Mouse (Mus musculus) ES-Bruce4 (cell line): Measurements from ENCODE around the gene Traf4.

Experiments
- CTCF ChIP-seq: IDR thresholded peaks from one replicate; pipeline ENCODE4 v1.8.1; 2011; ENCODE audit warnings: low read depth, low read length
- EP300 ChIP-seq: IDR thresholded peaks from 2 replicates; pipeline ENCODE4 v1.6.1; 2011; ENCODE audit warnings: low read depth, low read length; ENCODE audit not compliant: insufficient read depth
- POLR2A ChIP-seq: IDR thresholded peaks from one replicate; pipeline ENCODE4 v1.8.1; 2011; ENCODE audit warnings: low read length; ENCODE audit not compliant: insufficient read depth

- no peak for TF ChIP-seq POLR2A
- TF ChIP-seq CTCF = no peak
- TF ChIP-seq EP300 = no peak
Observed at GRCm38 (mm10) chr11:78161169-78161568, 4.2 kb downstream of the Traf4 start.
